Mouse (Mus musculus) cerebellum, adult 11-12 months (tissue): ENCODE measurements around the gene Sez6l2.

ENCODE experiments used
- DNase-seq: peaks from one replicate; pipeline ENCODE4 v3.0.0; 2022

Sez6l2 gene

GRCm38 (mm10) chr7:127009307-127010085 is 59.1 kb downstream of the Sez6l2 start:
- peak; percentile 77 for DNase-seq

GRCm38 (mm10) chr7:127011051-127011450 is 60.7 kb downstream of the Sez6l2 start:
- DNase-seq, result no peak

GRCm38 (mm10) chr7:127011717-127012116 is 61.4 kb downstream of the Sez6l2 start:
- DNase-seq, result peak; percentile 62

GRCm38 (mm10) chr7:127012374-127012773 is 62.0 kb downstream of the Sez6l2 start:
- peak; percentile 49 for DNase-seq

GRCm38 (mm10) chr7:127012845-127013244 is 62.5 kb downstream of the Sez6l2 start:
- DNase-seq, result peak; percentile 54

GRCm38 (mm10) chr7:127013385-127013784 is 63.0 kb downstream of the Sez6l2 start:
- DNase-seq, result peak; percentile 54

GRCm38 (mm10) chr7:127014320-127014719 is 64.0 kb downstream of the Sez6l2 start, which contains the start of gene Mvp:
Gene Mvp (minus strand): TSS chr7:127014621.
- DNase-seq, result peak; percentile 77

GRCm38 (mm10) chr7:127014993-127015392 is 64.6 kb downstream of the Sez6l2 start:
- peak; percentile 47 for DNase-seq

GRCm38 (mm10) chr7:127016081-127016480 is 65.7 kb downstream of the Sez6l2 start:
- DNase-seq, result peak; percentile 86

GRCm38 (mm10) chr7:127016481-127016485 is 65.9 kb downstream of the Sez6l2 start, which contains the start of gene Pagr1b:
Gene Pagr1b (minus strand): TSS chr7:127016484.
- DNase-seq, result no peak

GRCm38 (mm10) chr7:127016486-127016938 is 66.1 kb downstream of the Sez6l2 start:
- DNase-seq, result peak; percentile 78

- peak; percentile 98 for DNase-seq
These were observed 66.9 kb downstream of the Sez6l2 start, which contains the start of gene Pagr1a for GRCm38 (mm10) chr7:127016971-127017949. Gene Pagr1a (minus strand): TSS chr7:127017352.

- peak; percentile 69 for DNase-seq
These were observed 67.6 kb downstream of the Sez6l2 start for GRCm38 (mm10) chr7:127017950-127018345.

- peak; percentile 73 for DNase-seq
These were observed 68.3 kb downstream of the Sez6l2 start for GRCm38 (mm10) chr7:127018416-127019305.

GRCm38 (mm10) chr7:127019306-127019960 is 69.1 kb downstream of the Sez6l2 start:
- DNase-seq, result peak; percentile 66

- DNase-seq, result peak; percentile 60
These were observed 69.7 kb downstream of the Sez6l2 start for GRCm38 (mm10) chr7:127020031-127020430.
